In genomic region chrX:48284386-48285005, GRCm38 (mm10) we compare ENCODE assay signal across 8 mouse cellular contexts. TPM values are rescaled to one million over a fixed set of nuclear protein-coding genes. Genes with fewer than 3 reads are reported as not detected.
DNase-seq lines count a peak whose midpoint lies in the region; ATAC-seq lines count a peak whose summit lies in the region.

No protein-coding gene starts in this region.

- peaks cover 8% of the 10 kb centered on the region for H3K36me3 ChIP-seq in hindbrain, embryonic 13.5 days

- 16% methylated on average over 26 of the region's 37 CpGs for WGBS in hindbrain, embryonic 13.5 days

- H3K4me3 ChIP-seq in hindbrain, embryonic 13.5 days, result peak overlapping the region; percentile 48

- peak overlapping the region; percentile 94 for H3K27ac ChIP-seq in hindbrain, embryonic 13.5 days

- H3K27me3 ChIP-seq in hindbrain, embryonic 13.5 days, result no peaks in the 10 kb centered on the region

- H3K4me1 ChIP-seq in hindbrain, embryonic 13.5 days (replicated peaks), result no peaks in the 10 kb centered on the region

- H3K9ac ChIP-seq in hindbrain, embryonic 13.5 days, result peak overlapping the region; percentile 74

- peak; percentile 89 for ATAC-seq in hindbrain, embryonic 13.5 days (ENCODE audit: low FRiP score)

- H3K4me2 ChIP-seq in hindbrain, embryonic 13.5 days, result peak overlapping the region; percentile 56

- peak; percentile 74 for DNase-seq in MN1 (ENCODE audit: low spot score)
- DNase-seq in cerebellum, adult 9-10 months, result peak; percentile 89
- peak; percentile 86 for DNase-seq in forelimb bud, embryonic 11.5 days (ENCODE audit: low read depth, low spot score)
- peak; percentile 53 to 59 for DNase-seq in layer of hippocampus, postnatal 36 days
- DNase-seq in lung, postnatal 14 days, result peak; percentile 78
- DNase-seq in retina, postnatal 1 day, result peak; percentile 94
- DNase-seq in urinary bladder, adult 2 months (ENCODE audit: low spot score), result peak; percentile 49

- H3K9me3 ChIP-seq in hindbrain, embryonic 13.5 days, result no peaks in the 10 kb centered on the region

RNA-seq across cellular contexts. Expression of gene Utp14a, which starts 27.8 kb away (rescaled TPM):
- polyA plus RNA-seq in hindbrain, embryonic 13.5 days (2015; fragmentation: Nextera tagmentation; extraction: Ambion mirVana), result 16.3 and 19.1 TPM in 2 replicates
- 10 to 100 TPM; 17.7 to 18.2 TPM for total RNA-seq in layer of hippocampus, postnatal 36 days (2021)
- 18.2 and 18.9 TPM in 2 replicates for polyA plus RNA-seq in urinary bladder, adult 2 months (2012; rRNA removed)

RNA-seq across cellular contexts. Expression of gene Bcorl1, which starts 56.7 kb away (rescaled TPM):
- polyA plus RNA-seq in hindbrain, embryonic 13.5 days (2015; fragmentation: Nextera tagmentation; extraction: Ambion mirVana), result 7.6 and 7.8 TPM in 2 replicates
- total RNA-seq in layer of hippocampus, postnatal 36 days (2021), result 10 to 100 TPM; 16.4 to 18.3 TPM
- polyA plus RNA-seq in urinary bladder, adult 2 months (2012; rRNA removed), result 2.5 and 5.2 TPM in 2 replicates

Comparison
In these comparisons a context has a peak if more than half of its experiments do, and no peak if none do; other contexts are left out.
1. Peak in every context shown above with its lines: DNase-seq, ATAC-seq, H3K4me3 ChIP-seq and H3K27ac ChIP-seq.